Mouse (Mus musculus): ENCODE measurements around the gene Hist3h2a.

Hist3h2a gene

DNA sequence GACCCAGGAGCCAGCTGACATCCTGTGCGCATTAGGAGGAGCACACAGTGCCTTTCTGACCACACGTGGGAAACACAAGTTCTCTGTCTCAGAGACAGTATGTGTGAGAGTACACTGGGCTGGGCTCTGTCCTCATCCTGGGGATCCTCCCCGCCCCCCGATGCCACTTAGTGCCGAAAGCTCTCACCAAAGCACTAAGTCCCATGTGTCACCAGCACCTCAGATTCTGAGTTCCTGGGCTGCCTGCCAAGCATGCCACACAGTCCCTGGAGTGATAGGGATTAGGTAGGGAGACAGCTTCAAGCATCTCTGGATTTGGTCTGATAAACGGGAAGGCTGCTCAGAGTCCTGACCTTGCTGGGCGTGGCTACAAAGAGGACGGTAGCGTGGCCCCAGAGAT, 36.3 kb downstream of the Hist3h2a start:
- in situ Hi-C loops (cut with MboI, MseI) = no loop called here

DNA sequence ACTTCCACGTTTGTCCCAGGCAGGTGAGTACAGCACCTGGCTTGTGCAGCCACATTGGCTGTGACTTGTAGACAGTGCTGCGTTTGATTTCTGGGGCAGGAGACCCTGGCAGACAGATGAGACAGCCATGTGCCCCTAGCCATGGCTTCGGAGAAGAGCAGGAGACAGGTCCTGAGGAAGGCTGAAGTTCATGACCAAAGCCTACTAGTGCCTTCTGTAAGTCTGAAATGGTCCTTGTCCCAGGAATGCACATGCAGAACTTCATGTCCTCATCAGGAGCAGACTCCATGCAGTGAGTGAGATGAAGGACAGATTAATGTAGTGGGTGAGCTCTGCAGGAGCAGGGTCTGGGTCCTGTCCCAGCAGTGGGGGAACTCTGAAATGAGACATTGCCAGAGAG, 37.4 kb downstream of the Hist3h2a start:
- in situ Hi-C loops (cut with MboI, MseI) = no loop called here

DNA sequence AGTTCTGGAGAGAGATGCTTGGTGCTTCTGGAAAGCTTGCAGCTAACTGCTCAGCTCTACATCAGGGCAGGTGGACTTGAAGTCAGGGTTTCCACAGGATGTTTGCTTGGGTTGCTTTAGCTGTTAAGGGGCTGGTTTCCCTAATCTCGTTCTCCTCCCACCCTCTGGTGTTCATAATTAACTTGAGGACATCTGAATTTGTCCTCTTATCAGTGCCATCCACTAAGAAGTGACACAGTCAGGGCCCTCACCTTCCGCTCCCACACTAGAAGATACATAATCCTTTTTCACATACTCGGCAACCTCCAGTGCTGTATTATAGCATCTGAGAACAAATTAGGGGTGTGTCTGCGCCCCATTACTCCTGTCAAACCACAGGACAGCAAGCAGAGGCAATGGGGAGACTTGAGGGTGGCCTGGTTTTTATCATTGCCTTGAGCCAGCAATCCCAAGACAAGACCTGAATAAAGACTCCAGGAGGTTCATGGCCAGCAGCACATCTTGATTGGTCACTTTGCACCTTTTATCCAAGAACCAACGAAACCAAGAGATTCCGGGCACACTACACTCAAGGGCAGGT, 38.7 kb downstream of the Hist3h2a start:
- in situ Hi-C loops (cut with MboI, MseI) = no loop called here

DNA sequence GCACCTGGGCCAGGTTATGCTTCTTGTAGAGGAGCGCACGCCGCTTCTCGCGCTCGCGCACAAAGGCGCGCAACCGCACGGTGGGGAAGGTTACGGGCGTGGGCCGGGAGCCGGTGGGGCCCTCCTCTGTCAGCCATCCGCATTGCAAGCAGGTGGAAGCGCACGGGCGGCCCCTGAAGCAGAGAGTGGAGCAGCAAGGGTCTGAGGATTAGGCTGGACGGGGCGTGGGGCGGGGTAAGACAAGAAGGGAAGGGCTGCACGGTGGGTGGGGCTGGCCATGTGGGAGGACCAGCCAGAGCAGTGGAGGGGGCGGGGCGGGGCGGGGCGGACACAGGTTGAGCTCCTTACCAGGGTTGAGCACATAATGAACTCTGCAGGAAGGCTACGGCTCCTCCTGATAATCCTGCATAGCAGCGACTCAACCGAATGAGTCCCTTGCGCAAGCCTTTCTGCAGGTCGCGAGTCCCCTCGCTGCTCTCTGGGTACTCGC, 39.9 kb downstream of the Hist3h2a start:
- in situ Hi-C loops (cut with MboI, MseI) = no loop called here

DNA sequence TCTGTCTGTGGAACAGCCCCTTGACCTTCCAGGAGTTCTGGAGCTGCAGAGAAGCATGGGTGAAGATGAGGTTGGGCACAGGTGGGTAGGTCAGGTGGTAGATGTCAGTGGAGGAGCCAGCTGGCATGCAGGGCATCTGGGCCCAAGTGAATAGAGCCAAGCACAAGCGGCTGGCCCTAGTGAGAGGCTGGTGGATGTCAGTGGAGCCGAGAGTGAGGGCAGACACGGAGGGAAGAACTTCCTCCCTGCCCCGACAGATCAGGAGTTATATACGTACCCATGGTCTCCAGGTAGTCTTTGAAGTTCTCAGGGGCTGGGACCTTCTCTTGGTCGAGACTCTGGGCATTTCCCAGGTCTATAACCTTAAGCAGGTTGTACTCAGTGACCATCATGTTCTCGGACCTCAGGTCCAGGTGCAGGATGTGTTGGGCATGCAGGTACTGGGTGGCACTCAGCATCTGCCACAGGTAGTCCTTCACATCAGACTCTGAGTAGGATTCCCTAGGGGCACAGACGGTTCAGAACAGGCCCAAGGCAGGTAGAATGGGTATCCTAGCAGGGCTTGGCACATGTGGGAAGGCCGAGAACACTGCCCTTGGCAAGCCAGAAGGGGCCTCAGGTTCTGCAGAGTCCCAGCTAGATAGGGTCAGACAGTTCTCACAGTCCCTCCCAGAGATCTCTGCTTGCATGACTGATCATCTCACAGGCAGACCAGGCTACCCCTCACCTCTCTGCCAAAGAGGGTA, 40.7 kb downstream of the Hist3h2a start:
- in situ Hi-C loops (cut with MboI, MseI) = no loop called here

DNA sequence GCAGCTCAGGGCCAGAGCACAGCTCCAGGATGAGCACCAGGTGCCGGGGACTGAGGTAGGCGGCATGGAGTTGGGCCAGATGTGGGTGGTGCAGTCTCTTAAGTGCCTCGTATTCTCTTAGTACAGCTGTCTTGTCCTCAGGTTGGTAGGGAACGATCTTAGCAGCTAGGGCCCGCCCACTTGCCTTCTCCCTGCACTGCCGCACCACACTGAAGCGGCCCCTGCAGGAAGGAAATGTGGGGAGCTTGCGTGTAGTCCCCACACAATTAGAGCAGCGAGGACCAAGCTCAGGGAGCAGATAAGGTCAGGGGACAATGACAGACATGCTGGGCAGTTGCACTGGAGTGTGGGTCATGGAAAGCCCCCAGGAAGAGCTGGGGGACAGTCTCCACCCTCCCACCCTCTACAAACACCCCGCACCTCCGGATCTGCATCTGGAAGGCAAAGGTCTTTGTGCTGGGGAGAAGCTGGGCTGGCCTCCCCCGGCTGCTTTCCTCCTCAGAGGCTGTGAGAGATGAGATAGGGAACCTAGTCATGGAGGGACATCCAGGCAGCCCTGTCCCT, 41.4 kb downstream of the Hist3h2a start:
- in situ Hi-C loops (cut with MboI, MseI) = no loop called here

DNA sequence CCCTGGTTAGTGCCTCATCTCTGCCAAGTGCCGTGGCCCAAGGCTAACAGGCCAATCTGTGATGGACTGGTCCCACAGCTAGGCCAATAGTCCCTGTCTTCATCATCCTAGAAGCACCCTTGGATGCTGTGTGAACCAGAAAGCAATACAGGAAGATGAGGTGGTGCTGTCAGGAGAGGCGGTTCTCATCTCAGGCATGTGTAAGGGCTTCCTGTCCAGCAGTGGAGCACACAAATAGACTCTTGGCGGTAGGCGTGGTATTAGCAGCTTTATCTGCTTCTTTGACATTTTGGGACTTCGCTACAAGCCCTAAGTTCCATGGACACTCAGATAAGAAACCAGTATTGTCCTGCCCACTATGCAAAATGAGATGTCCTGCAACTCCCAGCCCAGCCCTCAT, 43.1 kb downstream of the Hist3h2a start:
- in situ Hi-C loops (cut with MboI, MseI) = no loop called here

DNA sequence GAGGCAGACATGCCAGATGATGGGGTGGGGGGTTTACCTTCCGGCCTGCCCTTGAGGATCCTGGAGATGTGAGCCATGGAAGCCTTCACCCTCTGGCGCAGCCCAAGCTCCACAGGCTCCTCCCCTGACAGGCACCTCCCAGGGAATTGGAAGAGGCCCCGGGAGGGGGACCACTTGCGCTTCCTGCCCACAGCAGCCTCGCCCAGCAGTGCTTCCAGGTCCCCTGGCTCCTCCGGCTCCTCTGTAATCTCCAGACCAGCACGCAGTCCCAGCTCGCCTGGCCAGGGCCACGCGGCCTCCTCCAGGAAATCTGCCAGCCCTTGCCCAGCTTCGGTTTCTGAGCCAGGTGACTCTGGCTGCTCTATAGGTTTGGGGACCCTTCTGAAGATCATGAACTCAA, 44.7 kb downstream of the Hist3h2a start:
- in situ Hi-C loops (cut with MboI, MseI) = no loop called here

DNA sequence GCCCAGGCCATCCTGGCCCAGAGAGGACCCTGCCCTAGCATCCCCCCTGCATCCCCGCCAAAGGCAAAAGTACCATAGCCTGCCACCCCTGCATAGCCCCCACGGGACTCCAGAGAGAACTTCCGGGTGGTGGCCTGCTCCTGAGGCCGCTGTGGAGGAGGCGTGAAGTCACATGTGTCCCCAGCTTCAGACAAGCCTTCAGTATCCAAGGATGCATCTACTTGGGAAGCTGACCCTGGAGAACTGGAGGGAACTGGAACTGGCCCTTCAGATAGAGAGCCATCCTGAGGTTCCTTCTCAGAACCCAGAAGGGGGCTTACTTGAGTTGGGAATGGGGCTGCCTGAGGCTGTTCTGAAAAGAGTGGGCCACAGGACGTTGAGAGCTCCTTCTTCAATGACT, 45.3 kb downstream of the Hist3h2a start:
- in situ Hi-C loops (cut with MboI, MseI) = loop anchor here (10.0 kb wide), 1 partner anchor 255 kb away; no protein-coding TSS in a partner anchor

DNA sequence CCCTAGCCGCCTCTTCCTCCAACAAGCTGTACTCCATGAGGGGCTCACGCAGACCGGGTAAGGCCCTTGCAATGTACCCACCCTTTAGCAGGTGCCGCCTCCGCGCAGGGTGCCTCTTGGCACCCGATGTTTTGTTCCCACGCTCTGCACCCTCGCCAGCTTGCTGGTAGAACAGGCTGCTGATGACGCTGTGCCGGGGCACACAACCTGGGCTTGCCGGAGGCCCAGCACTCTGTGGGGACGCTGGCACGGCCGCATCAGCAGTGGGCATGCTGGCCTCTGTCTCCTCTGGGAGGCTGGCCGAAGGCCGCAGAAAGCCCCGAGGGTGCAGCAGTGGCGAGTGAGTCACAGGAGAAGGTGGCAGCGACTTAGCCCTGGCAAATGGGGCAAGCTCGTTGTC, 46.1 kb downstream of the Hist3h2a start:
- in situ Hi-C loops (cut with MboI, MseI) = loop anchor here (10.0 kb wide), 1 partner anchor 256 kb away; no protein-coding TSS in a partner anchor

DNA sequence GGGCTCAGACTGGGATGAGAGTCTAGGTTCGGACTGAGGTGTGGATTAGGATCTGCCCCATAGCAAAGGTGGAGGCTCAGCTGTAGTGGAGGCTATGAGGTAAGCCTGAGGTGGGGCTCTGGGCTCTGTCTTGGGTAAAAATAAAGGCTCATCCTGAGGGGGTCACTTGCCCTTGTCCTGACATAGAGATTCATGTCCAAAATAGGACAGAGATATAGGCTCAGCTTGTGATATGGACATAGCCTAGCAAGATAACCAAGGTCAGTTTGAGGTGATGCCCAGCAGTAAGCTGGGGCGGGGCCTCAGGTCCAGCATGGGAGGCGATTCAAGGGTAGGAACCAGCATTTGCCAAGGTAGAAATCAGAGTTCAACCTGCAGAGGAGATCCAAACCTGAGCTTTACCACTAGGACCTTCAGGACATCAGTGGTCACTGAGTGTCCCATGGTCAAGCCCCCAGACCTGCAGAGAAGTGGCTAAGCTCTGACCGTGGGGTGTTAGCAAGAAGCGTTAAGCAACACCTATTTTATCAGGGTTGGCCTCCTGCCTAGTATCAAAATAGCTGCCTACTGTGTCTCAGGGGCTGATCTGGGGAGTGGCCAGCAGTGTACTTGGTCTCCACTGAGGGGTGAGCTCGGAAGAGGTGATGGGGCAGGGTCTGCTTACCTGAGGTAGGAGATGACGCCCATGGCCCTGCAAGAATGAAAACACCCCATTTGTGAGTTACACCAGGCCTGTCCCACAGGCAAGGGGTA, 48.0 kb downstream of the Hist3h2a start:
- in situ Hi-C loops (cut with MboI, MseI) = loop anchor here (10.0 kb wide), 1 partner anchor 258 kb away; no protein-coding TSS in a partner anchor
